ENCODE assay signal across 18 mouse cellular contexts in the genomic region with DNA sequence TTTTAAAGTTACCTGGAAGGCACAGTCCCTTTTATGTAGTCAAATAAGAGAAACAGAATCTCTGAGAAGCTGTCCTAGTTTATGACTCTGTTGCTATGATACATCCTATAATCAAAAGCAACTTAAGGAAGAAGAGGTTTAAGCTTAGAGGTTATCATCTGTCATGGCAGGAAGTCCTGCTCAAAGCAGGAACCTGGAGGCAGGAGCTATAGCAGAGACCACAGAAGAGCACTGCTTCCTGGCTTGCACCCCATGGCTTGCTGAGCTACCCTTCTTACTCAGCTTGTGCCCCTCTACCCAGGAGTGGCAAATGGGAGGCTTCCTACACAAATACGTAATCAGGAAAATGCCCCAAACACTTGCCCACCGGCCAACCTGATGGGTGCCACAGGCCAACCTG.
"Had no signal": no experiment of that assay in that cellular context is flagged by ENCODE, and none has a peak within 500 bp of the region (broad histone marks: within the 10 kb centered on the region; RNA-seq: fewer than 3 reads in every experiment).

No protein-coding gene starts in this region.

- DNase-seq: kidney, adult 2 months; kidney, postnatal 14 days; layer of hippocampus, adult 9-11 months; layer of hippocampus, postnatal 36 days; liver, embryonic 13.5 days; lung, adult 2 months; lung, postnatal 14 days; lung, postnatal 4 days; retina, postnatal 1 day; right cerebral cortex, postnatal 25 days; spleen, adult 18-20 months had no signal

- H3K27me3 ChIP-seq: liver, embryonic 13.5 days; midbrain, embryonic 13.5 days; neural tube, embryonic 12.5 days; neural tube, embryonic 15.5 days; stomach, embryonic 15.5 days had no signal

- H3K27ac ChIP-seq: layer of hippocampus, adult 2 months; left cerebral cortex, adult 2 months; liver, embryonic 13.5 days; midbrain, embryonic 13.5 days; neural tube, embryonic 12.5 days; neural tube, embryonic 15.5 days; stomach, embryonic 15.5 days had no signal

- H3K9me3 ChIP-seq: liver, embryonic 13.5 days; midbrain, embryonic 13.5 days; neural tube, embryonic 12.5 days; neural tube, embryonic 15.5 days; stomach, embryonic 15.5 days had no signal

- H3K4me1 ChIP-seq: liver, embryonic 13.5 days; midbrain, embryonic 13.5 days; neural tube, embryonic 12.5 days; neural tube, embryonic 15.5 days; stomach, embryonic 15.5 days had no signal

- H3K36me3 ChIP-seq: liver, embryonic 13.5 days; midbrain, embryonic 13.5 days; neural tube, embryonic 12.5 days; neural tube, embryonic 15.5 days; stomach, embryonic 15.5 days had no signal

- ATAC-seq: intestine, postnatal 0 days; midbrain, embryonic 13.5 days had no signal

- H3K9ac ChIP-seq: liver, embryonic 13.5 days; midbrain, embryonic 13.5 days; neural tube, embryonic 12.5 days; neural tube, embryonic 15.5 days; stomach, embryonic 15.5 days had no signal

- H3K4me3 ChIP-seq: layer of hippocampus, adult 2 months; left cerebral cortex, adult 2 months; liver, embryonic 13.5 days; midbrain, embryonic 13.5 days; neural tube, embryonic 12.5 days; neural tube, embryonic 15.5 days; stomach, embryonic 15.5 days had no signal

- H3K4me2 ChIP-seq: liver, embryonic 13.5 days; midbrain, embryonic 13.5 days; neural tube, embryonic 12.5 days; neural tube, embryonic 15.5 days; stomach, embryonic 15.5 days had no signal
